Mouse (Mus musculus) embryonic facial prominence, embryonic 11.5 days (tissue): ENCODE data around the gene Srprb. TPM values are rescaled to one million over a fixed set of nuclear protein-coding genes. Genes with fewer than 3 reads are reported as not detected.
"Not testable (repeated sequence)": the region's sequence is repeated elsewhere in the genome, so short reads cannot be mapped to it uniquely, and the experiment has no call there.

ENCODE experiments used
- ATAC-seq: fragments of 200-750 bp; cut with Nextera tagmentation; replicated peaks from 2 replicates; pipeline ENCODE4 v1.8.0; 2017; ENCODE audit warnings: low read depth; ENCODE audit not compliant: insufficient number of reproducible peaks, low FRiP score, low TSS enrichment
- DNase-seq: peaks from one replicate; pipeline ENCODE4 v3.0.0-alpha.2; 2015; ENCODE audit warnings: low spot score
- H3K27ac ChIP-seq: fragments of 300-500 bp; sonication (generic); replicated peaks from 2 replicates; pipeline ENCODE4 v1.5.1; 2014; ENCODE audit warnings: mild to moderate bottlenecking, low read depth, low read length, control low read depth
- H3K27me3 ChIP-seq: fragments of 300-500 bp; sonication (generic); 2 replicates; pipeline ENCODE4 v1.6.1; 2014; ENCODE audit warnings: mild to moderate bottlenecking, low read length, moderate library complexity, mixed read lengths; ENCODE audit not compliant: control insufficient read depth, insufficient read depth
- H3K36me3 ChIP-seq: fragments of 300-500 bp; sonication (generic); replicated peaks from 2 replicates; pipeline ENCODE4 v1.6.1; 2014; ENCODE audit warnings: low read depth, mild to moderate bottlenecking, low read length, moderate library complexity, mixed read lengths; ENCODE audit not compliant: control insufficient read depth, insufficient read depth
- H3K4me1 ChIP-seq: fragments of 300-500 bp; sonication (generic); 2 replicates; pipeline ENCODE4 v1.6.1; 2014; ENCODE audit warnings: low read length, mixed read lengths; ENCODE audit not compliant: control insufficient read depth, insufficient read depth
- H3K4me2 ChIP-seq: fragments of 300-500 bp; sonication (generic); 2 replicates; pipeline ENCODE4 v1.6.1; 2014; ENCODE audit warnings: low read depth, mild to moderate bottlenecking, control low read depth, low read length, moderate library complexity
- H3K4me3 ChIP-seq: fragments of 300-500 bp; sonication (generic); 2 replicates; pipeline ENCODE4 v1.5.1; 2014; ENCODE audit warnings: low read depth, low read length, control low read depth
- H3K9ac ChIP-seq: fragments of 300-500 bp; sonication (generic); replicated peaks from 2 replicates; pipeline ENCODE4 v1.6.1; 2014; ENCODE audit warnings: mild to moderate bottlenecking, control low read depth, low read length
- H3K9me3 ChIP-seq: fragments of 300-500 bp; sonication (generic); replicated peaks from 2 replicates; pipeline ENCODE4 v1.6.1; 2016; ENCODE audit warnings: mild to moderate bottlenecking, low read length, inconsistent platforms, mixed read lengths; ENCODE audit not compliant: control insufficient read depth
- WGBS: fragments of 180-500 bp; shearing (Covaris S2); extraction: QIAGEN DNeasy Blood & Tissue Kit; methylation state at CpG from one replicate; pipeline ENCODE4 v1.1.7; 2014; 5-methylcytosine and 5-hydroxymethylcytosine counted together
- polyA plus RNA-seq: library from polyadenylated mRNA; unstranded; fragments of >200 nt; fragmentation: Nextera tagmentation; extraction: Ambion mirVana; gene quantifications from 2 replicates; pipeline ENCODE4 v1.2.1, GENCODE M21; 2014

The Srprb gene
- polyA plus RNA-seq, 1 experiment from 2014 or later, result 57.9 TPM

DNA sequence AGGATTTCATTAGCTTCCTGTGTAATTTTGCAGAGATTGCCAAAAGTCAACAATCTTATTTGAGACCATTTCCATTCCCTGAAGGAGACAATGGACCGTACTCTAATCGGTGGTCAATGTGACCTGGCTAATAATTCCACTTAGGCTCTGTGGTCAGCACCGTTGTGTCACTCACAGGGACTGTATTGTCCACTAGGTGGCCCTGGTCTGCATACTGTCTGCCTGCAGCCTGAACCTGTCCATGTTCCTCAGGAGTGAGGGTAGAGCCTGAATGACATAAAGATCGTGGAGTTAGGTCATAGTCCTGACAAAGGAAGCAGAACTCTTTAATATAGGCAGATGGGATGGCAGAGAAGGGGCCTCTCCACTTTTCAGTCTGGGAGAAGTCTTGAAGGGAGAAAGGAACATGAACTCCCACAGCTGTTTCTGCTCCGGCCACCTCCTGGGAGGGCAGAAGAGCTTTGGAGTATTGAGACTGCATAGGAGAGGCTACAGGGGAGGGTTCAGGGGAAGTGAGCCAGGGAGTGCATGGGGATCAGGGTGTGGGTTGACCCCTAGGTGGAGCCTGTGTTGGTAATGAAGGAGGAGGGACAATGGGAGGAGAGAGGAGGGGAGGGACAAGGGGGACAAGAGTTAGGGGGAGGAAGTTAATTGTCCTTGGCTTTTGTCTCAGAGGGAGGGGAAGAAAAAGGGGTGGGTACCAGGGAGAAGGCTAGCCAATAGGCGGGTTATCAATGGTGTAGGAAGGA, 27.0 kb downstream of the Srprb start:
- Histone ChIP-seq H3K4me1 (no peaks in the 10 kb centered on the region), H3K27ac (no peak overlapping the region), H3K27me3 (no peaks in the 10 kb centered on the region), H3K4me2 (no peak overlapping the region), H3K9me3 (no peaks in the 10 kb centered on the region), H3K9ac (no peak overlapping the region), H3K36me3 (no peaks in the 10 kb centered on the region), H3K4me3 (no peak overlapping the region)
- DNase-seq (peak; percentile 22), ATAC-seq (no peak)
- 64% methylated on average over 6 of the region's 6 CpGs for WGBS

GRCm38 (mm10) chr9:103168771-103169170, 33.2 kb downstream of the Srprb start:
- no peaks in the 10 kb centered on the region for H3K9me3 ChIP-seq
- no peak overlapping the region for H3K4me2 ChIP-seq
- H3K36me3 ChIP-seq, result no peaks in the 10 kb centered on the region
- no peak overlapping the region for H3K4me3 ChIP-seq
- DNase-seq, result no peak
- ATAC-seq, result no peak
- H3K4me1 ChIP-seq, result no peaks in the 10 kb centered on the region
- H3K9ac ChIP-seq, result no peak overlapping the region
- H3K27ac ChIP-seq, result no peak overlapping the region
- H3K27me3 ChIP-seq, result no peaks in the 10 kb centered on the region
- WGBS, result 70% methylated on average over 7 of the region's 7 CpGs

DNA sequence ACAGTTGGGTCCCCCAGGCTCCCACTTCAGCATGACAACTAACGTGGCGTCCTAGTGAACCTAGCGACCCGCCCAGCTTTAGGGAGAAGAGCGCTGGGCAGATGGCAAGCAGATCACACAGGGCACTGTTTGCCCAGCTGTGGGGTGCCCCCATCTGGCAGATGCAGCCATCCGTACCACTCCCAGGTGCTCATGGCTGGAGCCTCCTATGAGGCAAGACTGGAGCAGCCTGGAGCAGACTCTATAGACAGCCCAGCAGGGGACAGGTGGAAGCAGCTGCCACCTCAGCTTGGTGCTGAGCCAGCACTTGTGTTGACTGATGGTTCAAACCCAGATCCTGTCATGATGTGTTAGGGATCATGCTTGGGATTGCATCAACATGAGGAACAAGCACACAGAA, 33.9 kb downstream of the Srprb start:
- no peak overlapping the region for H3K9ac ChIP-seq
- no peaks in the 10 kb centered on the region for H3K36me3 ChIP-seq
- ATAC-seq, result no peak
- WGBS, result 78% methylated on average over 6 of the region's 6 CpGs
- no peak overlapping the region for H3K4me3 ChIP-seq
- no peak overlapping the region for H3K4me2 ChIP-seq
- H3K27me3 ChIP-seq, result no peaks in the 10 kb centered on the region
- no peak for DNase-seq
- H3K9me3 ChIP-seq, result no peaks in the 10 kb centered on the region
- H3K27ac ChIP-seq, result no peak overlapping the region
- no peaks in the 10 kb centered on the region for H3K4me1 ChIP-seq

- no peaks in the 10 kb centered on the region for H3K4me1 ChIP-seq
- H3K9ac ChIP-seq, result no peak overlapping the region
- DNase-seq (no peak), ATAC-seq (no peak)
- WGBS, result 77% methylated on average over 15 of the region's 15 CpGs
- no peaks in the 10 kb centered on the region for H3K9me3 ChIP-seq
- H3K4me2 ChIP-seq, result no peak overlapping the region
- no peak overlapping the region for H3K4me3 ChIP-seq
- no peak overlapping the region for H3K27ac ChIP-seq
- H3K27me3 ChIP-seq, result no peaks in the 10 kb centered on the region
- H3K36me3 ChIP-seq, result no peaks in the 10 kb centered on the region
Measured at GRCm38 (mm10) chr9:103163806-103164205, 38.1 kb downstream of the Srprb start.

- H3K4me1 ChIP-seq, H3K27me3 ChIP-seq, H3K9ac ChIP-seq, ATAC-seq, DNase-seq, H3K4me2 ChIP-seq, H3K27ac ChIP-seq, H3K36me3 ChIP-seq, H3K9me3 ChIP-seq, H3K4me3 ChIP-seq: not testable (repeated sequence)
- 84% methylated on average over 7 of the region's 7 CpGs for WGBS
Measured at GRCm38 (mm10) chr9:103155158-103155557, 46.8 kb downstream of the Srprb start.

- 83% methylated on average over 2 of the region's 2 CpGs for WGBS
- no peak for ATAC-seq
Measured at GRCm38 (mm10) chr9:103154568-103154967, 47.4 kb downstream of the Srprb start.

GRCm38 (mm10) chr9:103153286-103153685, 48.7 kb downstream of the Srprb start:
- no peak overlapping the region for H3K4me3 ChIP-seq
- no peak overlapping the region for H3K4me2 ChIP-seq
- no peaks in the 10 kb centered on the region for H3K9me3 ChIP-seq
- ATAC-seq (no peak), DNase-seq (no peak)
- WGBS, result 79% methylated on average over 5 of the region's 5 CpGs
- no peaks in the 10 kb centered on the region for H3K27me3 ChIP-seq
- no peak overlapping the region for H3K27ac ChIP-seq
- no peak overlapping the region for H3K9ac ChIP-seq
- H3K4me1 ChIP-seq, result no peaks in the 10 kb centered on the region
- no peaks in the 10 kb centered on the region for H3K36me3 ChIP-seq

More at GRCm38 (mm10) chr9:103154568-103154967, 47.4 kb downstream of the Srprb start:
- Histone ChIP-seq H3K36me3 (no peaks in the 10 kb centered on the region), H3K4me1 (no peaks in the 10 kb centered on the region), H3K27me3 (no peaks in the 10 kb centered on the region), H3K9me3 (no peaks in the 10 kb centered on the region), H3K4me2 (no peak overlapping the region), H3K9ac (no peak overlapping the region), H3K4me3 (no peak overlapping the region), H3K27ac (no peak overlapping the region)
- DNase-seq, result no peak

DNA sequence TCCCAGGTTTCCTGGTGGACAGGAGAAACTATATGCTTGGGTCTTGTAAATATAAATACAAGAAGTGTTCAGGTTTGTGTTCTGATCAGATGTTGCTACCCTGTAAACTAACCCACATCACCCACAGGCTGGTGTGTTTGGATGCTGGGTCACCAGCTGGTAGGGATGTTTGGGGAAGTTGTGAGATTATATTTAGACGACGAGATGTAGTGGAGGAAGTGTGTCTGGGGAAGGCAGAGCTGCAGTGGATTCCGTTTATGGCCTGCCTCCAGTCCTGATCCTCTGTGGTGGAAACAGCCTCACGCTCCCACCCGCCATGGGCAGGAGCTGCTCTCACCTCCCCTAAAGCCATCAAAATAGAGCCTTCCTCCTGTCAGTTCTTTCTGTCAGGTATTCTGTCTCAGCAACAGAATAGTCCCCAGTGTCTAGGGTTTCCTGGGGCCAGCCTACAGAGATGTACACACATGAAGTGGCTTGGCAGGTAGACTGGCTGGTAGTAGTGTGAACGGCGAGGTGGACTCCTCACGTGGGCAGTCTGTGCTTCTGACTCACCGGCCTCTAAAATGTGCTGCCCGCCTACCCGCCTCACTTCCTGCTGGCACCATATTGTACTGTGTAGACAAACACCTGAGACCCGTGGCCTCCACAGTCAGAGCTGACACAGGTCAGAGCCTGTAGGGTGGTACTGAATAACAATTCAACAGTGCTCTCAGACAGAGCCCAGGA, 52.7 kb downstream of the Srprb start:
- Histone ChIP-seq H3K9me3 (no peaks in the 10 kb centered on the region), H3K9ac (no peak overlapping the region), H3K4me3 (no peak overlapping the region), H3K4me1 (no peaks in the 10 kb centered on the region), H3K27ac (no peak overlapping the region), H3K4me2 (no peak overlapping the region), H3K27me3 (no peaks in the 10 kb centered on the region), H3K36me3 (no peaks in the 10 kb centered on the region)
- 87% methylated on average over 12 of the region's 12 CpGs for WGBS
- DNase-seq (no peak), ATAC-seq (no peak)
